Mouse (Mus musculus) cerebellum, adult 2 months (tissue): ENCODE measurements around the gene Ppfibp2.

Source experiments
- CTCF ChIP-seq: fragments of 200-500 bp; IDR thresholded peaks from 2 replicates; pipeline ENCODE4 v1.5.1; 2011; ENCODE audit warnings: low read depth, mild to moderate bottlenecking, control low read depth, low read length, moderate library complexity, borderline replicate concordance; ENCODE audit not compliant: insufficient read depth
- POLR2A ChIP-seq: fragments of 200-500 bp; IDR thresholded peaks from 2 replicates; pipeline ENCODE4 v1.6.1; 2011; ENCODE audit warnings: low read length, control low read depth, borderline replicate concordance; ENCODE audit not compliant: insufficient read depth

- TF ChIP-seq CTCF (no peak), POLR2A (no peak)
Measured at GRCm38 (mm10) chr7:107742963-107743465, 148.0 kb downstream of the Ppfibp2 start.
